Mouse (Mus musculus): Measurements from ENCODE around the gene Hoxc8.

DNA sequence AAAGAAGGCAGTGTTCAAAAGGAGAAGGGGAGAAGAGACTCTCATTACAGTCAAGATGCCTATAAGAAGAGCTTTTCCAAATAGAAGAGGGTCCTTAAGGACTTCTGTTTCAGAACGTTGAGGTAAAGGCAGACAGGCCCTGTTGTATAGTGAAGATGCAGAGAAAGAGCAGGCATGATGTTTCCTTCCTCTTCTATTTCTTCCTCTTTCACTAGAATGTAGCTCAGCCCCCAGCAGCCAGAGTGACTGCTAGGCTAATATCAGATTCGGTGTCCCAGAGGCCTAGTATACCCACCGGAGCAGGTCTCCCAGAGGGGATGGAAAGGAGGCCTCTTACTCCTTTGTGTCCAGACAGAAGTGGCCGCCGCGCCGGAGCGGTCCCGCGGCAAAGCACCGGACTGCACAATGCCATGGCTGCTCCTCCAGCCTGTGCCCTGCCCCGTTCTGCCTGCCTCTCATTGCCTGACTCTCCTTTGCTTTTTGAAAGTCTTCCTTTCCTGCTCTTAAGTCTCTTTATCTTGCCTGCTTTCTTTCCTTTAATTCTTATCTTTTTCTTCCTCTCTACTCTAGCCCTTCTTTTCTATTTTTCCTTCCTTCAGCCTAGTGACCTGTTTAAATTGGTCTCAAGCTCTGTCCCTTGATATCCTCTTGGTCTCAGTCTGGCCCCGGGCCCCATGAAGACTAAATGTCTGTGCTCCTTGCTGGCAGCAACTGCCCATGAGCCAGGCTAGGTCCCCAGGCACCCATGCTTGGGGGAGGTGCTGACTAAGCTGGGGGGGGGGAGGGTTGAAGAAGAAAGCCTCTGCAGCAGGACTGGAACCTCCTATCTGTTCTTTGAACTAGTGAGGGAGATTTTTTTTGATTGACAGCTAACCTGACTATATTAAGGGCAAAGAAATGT lies 11.5 kb upstream of the Hoxc8 start:
- TF ChIP-seq CTCF (IDR thresholded peaks at IDR 0.05; ENCODE audit: control insufficient read depth, insufficient read depth, insufficient read length) (no peak), MAX (IDR thresholded peaks at IDR 0.05) (no peak), MYOD1 (IDR thresholded peaks at IDR 0.05; ENCODE audit: control insufficient read depth, insufficient read length, low read depth) (no peak)
